Mouse (Mus musculus) C2C12 (cell line): ENCODE measurements around the gene Slco4a1. TPM values are rescaled to one million over a fixed set of nuclear protein-coding genes. Genes with fewer than 3 reads are reported as not detected.

Experiments
- H3K27me3 ChIP-seq: one replicate; pipeline ENCODE4 v1.6.1; 2011; ENCODE audit not compliant: control insufficient read depth, insufficient read depth, insufficient read length
- H3K36me3 ChIP-seq: one replicate; pipeline ENCODE4 v1.6.1; 2011; ENCODE audit not compliant: control insufficient read depth, insufficient read depth
- H3K4me3 ChIP-seq: one replicate; pipeline ENCODE4 v1.5.1; 2011; ENCODE audit warnings: mild to moderate bottlenecking, control low read depth; ENCODE audit not compliant: poor library complexity, insufficient read depth, severe bottlenecking
- H3K79me2 ChIP-seq: one replicate; pipeline ENCODE4 v1.6.1; 2011; ENCODE audit not compliant: control insufficient read depth, insufficient read depth
- H3K79me3 ChIP-seq: one replicate; pipeline ENCODE4 v1.6.1; 2011; ENCODE audit warnings: low read depth, control low read depth
- H3ac ChIP-seq: one replicate; pipeline ENCODE3; 2011; ENCODE audit warnings: low read depth; ENCODE audit not compliant: control insufficient read depth, insufficient read length
- CEBPB ChIP-seq: IDR thresholded peaks from one replicate; pipeline ENCODE4 v1.6.1; 2011; ENCODE audit warnings: low read depth, mild to moderate bottlenecking, control low read depth, moderate library complexity
- CTCF ChIP-seq: IDR thresholded peaks from one replicate; pipeline ENCODE4 v1.5.1; 2011; ENCODE audit not compliant: control insufficient read depth, insufficient read depth, insufficient read length
- FOSL1 ChIP-seq: IDR thresholded peaks from one replicate; pipeline ENCODE4 v1.8.0; 2011; ENCODE audit warnings: mild to moderate bottlenecking, low read length; ENCODE audit not compliant: poor library complexity, insufficient read depth, severe bottlenecking
- MAX ChIP-seq: IDR thresholded peaks from one replicate; pipeline ENCODE4 v1.6.1; 2011; ENCODE audit warnings: mild to moderate bottlenecking, control low read depth
- MYOD1 ChIP-seq: IDR thresholded peaks from one replicate; pipeline ENCODE4 v1.6.1; 2011; ENCODE audit warnings: low read depth; ENCODE audit not compliant: control insufficient read depth, insufficient read length
- MYOG ChIP-seq: IDR thresholded peaks from one replicate; pipeline ENCODE4 v1.6.1; 2011; ENCODE audit not compliant: control insufficient read depth, insufficient read length; ENCODE audit errors: extremely low read depth
- USF1 ChIP-seq: IDR thresholded peaks from one replicate; pipeline ENCODE4 v1.6.1; 2011; ENCODE audit warnings: low read depth, mild to moderate bottlenecking, control low read depth, moderate library complexity
- polyA plus RNA-seq: library from polyadenylated mRNA; unstranded; fragments of >200 nt; fragmentation: generic; extraction: Trizol; gene quantifications from one replicate; pipeline ENCODE4 v1.2.1, GENCODE M21; 2012; ENCODE audit warnings: missing spikeins

Slco4a1 gene
- polyA plus RNA-seq, 1 experiment: 7.4 TPM

- H3K79me3 ChIP-seq: no peaks in the 10 kb centered on the region
Observed at GRCm38 (mm10) chr2:180513019-180513418, 57.0 kb downstream of the Slco4a1 start.

GRCm38 (mm10) chr2:180513835-180514234, 57.8 kb downstream of the Slco4a1 start:
- H3K4me3 ChIP-seq: no peak overlapping the region
- H3K79me2 ChIP-seq: no peaks in the 10 kb centered on the region
- H3ac ChIP-seq: no peak overlapping the region
- H3K27me3 ChIP-seq: peaks cover 5% of the 10 kb centered on the region
- TF ChIP-seq CTCF (no peak), FOSL1 (no peak), MAX (no peak), USF1 (no peak), MYOG (no peak)
- no peaks in the 10 kb centered on the region for H3K79me3 ChIP-seq
- H3K36me3 ChIP-seq: no peaks in the 10 kb centered on the region

More at GRCm38 (mm10) chr2:180513019-180513418, 57.0 kb downstream of the Slco4a1 start:
- no peaks in the 10 kb centered on the region for H3K36me3 ChIP-seq
- H3K27me3 ChIP-seq: peaks cover 5% of the 10 kb centered on the region
- no peak for TF ChIP-seq MYOD1
- no peak for TF ChIP-seq CTCF
- no peak for TF ChIP-seq CEBPB
- TF ChIP-seq FOSL1: no peak
- no peak for TF ChIP-seq MYOG
- no peak for TF ChIP-seq MAX
- TF ChIP-seq USF1: no peak
- H3K4me3 ChIP-seq: no peak overlapping the region
- no peak overlapping the region for H3ac ChIP-seq
- H3K79me2 ChIP-seq: no peaks in the 10 kb centered on the region

GRCm38 (mm10) chr2:180521437-180522221, 65.6 kb downstream of the Slco4a1 start:
- no peak for TF ChIP-seq CEBPB
- TF ChIP-seq USF1: no peak
- TF ChIP-seq MYOG: no peak
- no peak for TF ChIP-seq FOSL1
- no peak for TF ChIP-seq CTCF
- no peak for TF ChIP-seq MYOD1
- TF ChIP-seq MAX: no peak
- H3K36me3 ChIP-seq: no peaks in the 10 kb centered on the region
- peaks cover 29% of the 10 kb centered on the region for H3K27me3 ChIP-seq
- no peaks in the 10 kb centered on the region for H3K79me2 ChIP-seq
- no peaks in the 10 kb centered on the region for H3K79me3 ChIP-seq
- no peak overlapping the region for H3ac ChIP-seq
- H3K4me3 ChIP-seq: no peak overlapping the region

GRCm38 (mm10) chr2:180522825-180523224, 66.8 kb downstream of the Slco4a1 start:
- no peak overlapping the region for H3ac ChIP-seq
- H3K79me3 ChIP-seq: no peaks in the 10 kb centered on the region
- peaks cover 41% of the 10 kb centered on the region for H3K27me3 ChIP-seq
- H3K36me3 ChIP-seq: no peaks in the 10 kb centered on the region
- TF ChIP-seq CTCF: no peak
- no peak for TF ChIP-seq CEBPB
- no peak for TF ChIP-seq MYOD1
- no peak for TF ChIP-seq MYOG
- no peak for TF ChIP-seq MAX
- TF ChIP-seq FOSL1: no peak
- no peak for TF ChIP-seq USF1
- H3K4me3 ChIP-seq: no peak overlapping the region
- no peaks in the 10 kb centered on the region for H3K79me2 ChIP-seq

Other genes with a start within 250 kb of the Slco4a1 start
- gene Lama5, start 230.4 kb upstream of the Slco4a1 start, polyA plus RNA-seq: 47.4 TPM
- gene Rps21, start 198.9 kb upstream of the Slco4a1 start, polyA plus RNA-seq: 5,244 TPM
- 7.9 TPM for gene Cables2, start 182.7 kb upstream of the Slco4a1 start, polyA plus RNA-seq
- not detected for gene Rbbp8nl, start 166.4 kb upstream of the Slco4a1 start, polyA plus RNA-seq
- gene Gata5, start 121.5 kb upstream of the Slco4a1 start, polyA plus RNA-seq: not detected
- gene Ntsr1, start 43.7 kb downstream of the Slco4a1 start, polyA plus RNA-seq: not detected
- 19.2 TPM for gene Mrgbp, start 125.1 kb downstream of the Slco4a1 start, polyA plus RNA-seq
- gene Ogfr, start 133.0 kb downstream of the Slco4a1 start, polyA plus RNA-seq: 61.5 TPM
- 0.21 TPM for gene Col9a3, start 141.5 kb downstream of the Slco4a1 start, polyA plus RNA-seq
- gene Tcfl5, start 186.5 kb downstream of the Slco4a1 start, polyA plus RNA-seq: not detected